Mouse (Mus musculus) left cerebral cortex, adult 6 months (tissue): Measurements from ENCODE around the gene 2610002M06Rik. TPM values are rescaled to one million over a fixed set of nuclear protein-coding genes. Genes with fewer than 3 reads are reported as not detected.

Experiments
- long read RNA-seq, 2 experiments: library from polyadenylated mRNA; unstranded; transcript quantifications; one replicate each; pipeline ENCODE4 v2.0.0; 2019 to 2020
- polyA plus RNA-seq: library from polyadenylated mRNA; unstranded; fragments of <200 nt; fragmentation: Nextera tagmentation; gene quantifications from 2 replicates; pipeline ENCODE4 v1.2.3, GENCODE M21; 2021

Gene 2610002M06Rik
- 7.6 and 7.8 TPM in 2 replicates for polyA plus RNA-seq
- long read RNA-seq, experiment 1, full-length matches to known transcripts = 60 of 87 reads
- long read RNA-seq, experiment 1, partial matches to known transcripts = 2 of 87 reads
- long read RNA-seq, experiment 1, other reads (novel, unspliced or antisense) = 25 of 87 reads
- long read RNA-seq, experiment 2, full-length matches to known transcripts = 12 of 25 reads
- long read RNA-seq, experiment 2, partial matches to known transcripts = 3 of 25 reads
- long read RNA-seq, experiment 2, other reads (novel, unspliced or antisense) = 10 of 25 reads

DNA sequence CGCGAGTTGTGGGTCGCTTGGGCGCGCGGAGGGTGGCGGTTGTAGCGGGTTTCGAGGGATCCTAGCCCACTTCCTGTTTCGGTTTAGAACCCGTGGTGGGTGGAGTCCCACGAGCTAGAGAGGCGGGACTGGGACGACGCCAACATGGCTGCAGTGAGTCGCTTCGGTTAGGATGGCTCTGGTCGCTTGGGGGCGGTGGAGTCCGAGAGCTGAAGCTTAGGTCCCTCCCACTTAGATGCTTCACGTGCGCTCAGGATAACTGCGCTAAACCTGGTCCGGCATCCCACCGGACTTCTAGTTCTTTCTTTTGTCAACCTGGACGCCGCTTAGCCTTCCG lies at the start of gene 2610002M06Rik:
Gene 2610002M06Rik, minus strand, starts transcription at position 117 of the 337 bp plus-strand sequence.

DNA sequence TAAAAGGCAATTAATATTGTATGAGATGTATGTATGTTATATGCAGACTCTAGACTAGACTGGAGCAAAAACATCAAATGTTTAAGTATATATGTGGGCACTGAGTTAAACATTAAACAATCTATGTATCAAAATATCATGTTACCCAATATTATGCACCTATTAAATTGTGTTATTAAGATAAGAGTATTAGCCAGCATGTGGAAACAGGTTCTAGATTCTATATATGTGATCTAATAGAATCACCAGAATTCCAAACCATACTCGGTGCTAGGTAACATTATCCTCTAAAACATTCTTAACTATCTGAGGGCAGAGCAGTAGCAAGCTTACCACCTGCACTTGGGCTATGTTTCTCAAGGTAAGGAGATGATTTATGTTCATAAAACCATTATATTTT lies 23.8 kb downstream of the 2610002M06Rik start, which contains the start of gene Tent5d:
Gene Tent5d, plus strand, starts transcription at position 301 of the 400 bp plus-strand sequence.

Other genes with a start within 250 kb of the 2610002M06Rik start
- 0.24 and 0.34 TPM in 2 replicates for gene Tbx22, start 148.4 kb downstream of the 2610002M06Rik start, polyA plus RNA-seq
- not detected in 2 replicates for gene Tent5d, start 23.7 kb downstream of the 2610002M06Rik start, polyA plus RNA-seq
- not detected in 2 replicates for gene Gm732, start 132.1 kb upstream of the 2610002M06Rik start, polyA plus RNA-seq